Mouse (Mus musculus) CH12.LX (cell line): ENCODE measurements around the gene Parp9. TPM values are rescaled to one million over a fixed set of nuclear protein-coding genes. Genes with fewer than 3 reads are reported as not detected.

Experiments used
- DNase-seq: peaks from one replicate; pipeline ENCODE4 v3.0.0-alpha.2; 2013; ENCODE audit errors: extremely low read depth
- H3K27ac ChIP-seq: 2 replicates; pipeline ENCODE4 v1.5.1; 2012; ENCODE audit warnings: low read depth, mild to moderate bottlenecking, control low read depth, moderate library complexity; ENCODE audit not compliant: insufficient read depth
- H3K27me3 ChIP-seq: replicated peaks from 2 replicates; pipeline ENCODE3; 2012; ENCODE audit warnings: inconsistent platforms
- H3K36me3 ChIP-seq, 2 experiments: replicated peaks in 1 of 2; 2 replicates each; pipeline versions ENCODE3 to v1.6.1; 2012; ENCODE audit warnings: inconsistent platforms in 1 of 2, low read length in 1 of 2, mild to moderate bottlenecking in 1 of 2, mixed read lengths in 1 of 2, moderate library complexity in 1 of 2; ENCODE audit not compliant: control insufficient read depth in 1 of 2, insufficient read depth in 1 of 2
- H3K4me1 ChIP-seq, 2 experiments: 2 replicates each; pipeline ENCODE4 v1.6.1; 2012; ENCODE audit warnings: inconsistent platforms in 1 of 2, moderate library complexity in 1 of 2; ENCODE audit not compliant: insufficient read depth in 2 of 2, control insufficient read depth in 1 of 2
- H3K4me2 ChIP-seq: 2 replicates; pipeline ENCODE4 v1.6.1; 2012; ENCODE audit warnings: low read depth, mild to moderate bottlenecking, control low read depth; ENCODE audit not compliant: poor library complexity, insufficient read depth, severe bottlenecking
- H3K4me3 ChIP-seq, 3 experiments: fragments of 150-350 bp in 1 of 3; sonication (generic) in 1 of 3; replicated peaks in 1 of 3; 2 replicates each; pipeline versions ENCODE3 to v1.5.1; 2011 to 2012; ENCODE audit warnings: low read depth in 2 of 3, low read length in 2 of 3, mild to moderate bottlenecking in 2 of 3, moderate library complexity in 2 of 3, control low read depth in 1 of 3, improper control_type of control experiment in 1 of 3, inconsistent platforms in 1 of 3, mixed read lengths in 1 of 3; ENCODE audit not compliant: poor library complexity in 1 of 3
- H3K79me2 ChIP-seq: replicated peaks from 2 replicates; pipeline ENCODE4 v1.6.1; 2012; ENCODE audit warnings: mild to moderate bottlenecking, moderate library complexity; ENCODE audit not compliant: control insufficient read depth, poor library complexity, insufficient read depth, severe bottlenecking; ENCODE audit errors: extremely low read depth
- H3K9ac ChIP-seq: 2 replicates; pipeline ENCODE4 v1.6.1; 2012; ENCODE audit warnings: low read depth, mild to moderate bottlenecking, control low read depth, moderate library complexity; ENCODE audit not compliant: insufficient read depth
- H3K9me3 ChIP-seq: replicated peaks from 2 replicates; pipeline ENCODE3; 2012; ENCODE audit warnings: low read length, inconsistent platforms, mixed read lengths
- CHD1 ChIP-seq: IDR thresholded peaks from 2 replicates; pipeline ENCODE4 v1.6.1; 2012; ENCODE audit warnings: low read depth, low read length, improper control_type of control experiment, inconsistent platforms
- CHD2 ChIP-seq: IDR thresholded peaks from 2 replicates; pipeline ENCODE4 v1.6.1; 2011; ENCODE audit warnings: low read length, improper control_type of control experiment
- CTCF ChIP-seq, 2 experiments: IDR thresholded peaks in 1 of 2; conservative IDR thresholded peaks in 1 of 2; 2 replicates each; pipeline ENCODE4 v1.5.1; 2011 to 2012; ENCODE audit warnings: low read depth in 2 of 2, low read length in 2 of 2, improper control_type of control experiment in 1 of 2, inconsistent platforms in 1 of 2, mild to moderate bottlenecking in 1 of 2, moderate library complexity in 1 of 2
- HCFC1 ChIP-seq: IDR thresholded peaks from 2 replicates; pipeline ENCODE4 v1.6.1; 2012; ENCODE audit warnings: low read depth, mild to moderate bottlenecking, inconsistent platforms, low read length, improper control_type of control experiment
- MAZ ChIP-seq: IDR thresholded peaks from 2 replicates; pipeline ENCODE4 v1.6.1; 2012; ENCODE audit warnings: low read depth, mild to moderate bottlenecking, inconsistent platforms, low read length, improper control_type of control experiment, moderate library complexity
- MEF2A ChIP-seq: IDR thresholded peaks from 2 replicates; pipeline ENCODE4 v1.6.1; 2014; ENCODE audit warnings: low read depth, mild to moderate bottlenecking, inconsistent platforms, low read length, improper control_type of control experiment, borderline replicate concordance
- MXI1 ChIP-seq: IDR thresholded peaks from 2 replicates; pipeline ENCODE4 v1.6.1; 2011; ENCODE audit warnings: mild to moderate bottlenecking, low read depth, low read length, improper control_type of control experiment
- MYC ChIP-seq: IDR thresholded peaks from 2 replicates; pipeline ENCODE4 v1.6.1; 2011; ENCODE audit warnings: low read depth, mild to moderate bottlenecking, improper control_type of control experiment, low read length
- NRF1 ChIP-seq: IDR thresholded peaks from 2 replicates; pipeline ENCODE4 v1.6.1; 2014; ENCODE audit warnings: low read depth, mild to moderate bottlenecking, inconsistent platforms, low read length, improper control_type of control experiment, moderate library complexity
- PAX5 ChIP-seq: IDR thresholded peaks from 2 replicates; pipeline ENCODE4 v1.6.1; 2012; ENCODE audit warnings: low read length, inconsistent platforms, mixed read lengths
- POLR2A ChIP-seq: IDR thresholded peaks from 2 replicates; pipeline ENCODE4 v1.6.1; 2011; ENCODE audit warnings: low read depth, mild to moderate bottlenecking, improper control_type of control experiment, low read length
- POLR2AphosphoS2 ChIP-seq: IDR thresholded peaks from 2 replicates; pipeline ENCODE4 v1.6.1; 2011; ENCODE audit warnings: low read depth, low read length, improper control_type of control experiment
- USF1 ChIP-seq: IDR thresholded peaks from 2 replicates; pipeline ENCODE4 v1.6.1; 2014; ENCODE audit warnings: low read depth, mild to moderate bottlenecking, inconsistent platforms, low read length, improper control_type of control experiment
- ZC3H11A ChIP-seq: IDR thresholded peaks from 2 replicates; pipeline ENCODE4 v1.6.1; 2012; ENCODE audit warnings: low read depth, mild to moderate bottlenecking, inconsistent platforms, low read length, improper control_type of control experiment
- ZKSCAN1 ChIP-seq: IDR thresholded peaks from 2 replicates; pipeline ENCODE4 v1.6.1; 2012; ENCODE audit warnings: low read depth, inconsistent platforms, low read length, improper control_type of control experiment, borderline replicate concordance
- ZMIZ1 ChIP-seq: IDR thresholded peaks from 2 replicates; pipeline ENCODE4 v1.6.1; 2012; ENCODE audit warnings: low read depth, mild to moderate bottlenecking, inconsistent platforms, low read length, improper control_type of control experiment
- ZNF384 ChIP-seq: IDR thresholded peaks from 2 replicates; pipeline ENCODE4 v1.6.1; 2012; ENCODE audit warnings: low read depth, low read length, improper control_type of control experiment, inconsistent platforms
- dilution Hi-C: fragments of 300-500 bp; cut with MboI; formaldehyde crosslinking; loops from 2 replicates; pipeline ENCODE4 v1.14.3; 2020; ENCODE audit warnings: low sequenced_read_pairs; ENCODE audit not compliant: extremely low pct_unique_long_range_greater_than_20kb, extremely low pct_ligation_motif_present
- in situ Hi-C: fragments of 300-500 bp; cut with MboI; formaldehyde crosslinking; loops from 3 replicates; pipeline ENCODE4 v1.14.3; 2019; ENCODE audit warnings: low sequenced_read_pairs, low pct_ligation_motif_present, low pct_unique_long_range_greater_than_20kb, mixed read lengths
- polyA plus RNA-seq: library from polyadenylated mRNA; unstranded; fragments of >175 nt; gene quantifications from 2 replicates; pipeline ENCODE4 v1.2.1, GENCODE M21; 2012; ENCODE audit warnings: low read depth; ENCODE audit not compliant: insufficient read length
- total RNA-seq, 2 experiments: library from RNA; depleted of rRNA; stranded (reverse); fragments of 300-350 nt in 1 of 2; fragments of >200 nt in 1 of 2; gene quantifications; 2 replicates each; pipeline ENCODE4 v1.2.3; 2012 to 2014

The Parp9 gene
- total and polyA plus RNA-seq, 3 experiments: 30.3 to 53.1 (median 33.2) TPM

DNA sequence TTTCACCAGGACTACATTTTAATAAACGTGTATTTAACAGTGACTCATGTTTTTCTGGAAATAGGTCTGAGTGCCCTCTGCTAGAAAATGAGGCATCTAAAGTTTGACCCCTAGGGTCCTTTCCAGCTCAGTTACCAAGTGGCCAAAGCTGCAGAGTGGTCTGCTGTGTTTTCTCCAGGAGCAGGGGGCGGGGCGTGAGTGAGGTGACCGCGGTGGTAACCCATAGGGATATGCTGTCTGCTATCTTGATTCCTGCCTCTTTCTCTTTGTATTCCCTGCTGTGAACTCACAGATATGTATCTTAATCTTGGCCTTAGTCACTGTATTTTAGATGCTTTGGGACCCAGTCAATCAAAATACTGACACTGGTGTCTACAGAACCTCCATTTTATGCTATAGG, 13.9 kb upstream of the Parp9 start:
- no peak overlapping the region for H3K9ac ChIP-seq
- TF ChIP-seq MEF2A: no peak
- TF ChIP-seq CHD2: no peak
- TF ChIP-seq NRF1: no peak
- no peak for TF ChIP-seq USF1
- no peak for TF ChIP-seq MYC
- TF ChIP-seq ZNF384: no peak
- no peak for TF ChIP-seq ZMIZ1
- no peak for TF ChIP-seq CHD1
- no peak for TF ChIP-seq HCFC1
- H3K27ac ChIP-seq: no peak overlapping the region
- H3K4me2 ChIP-seq: no peak overlapping the region
- H3K79me2 ChIP-seq: no peaks in the 10 kb centered on the region
- H3K4me3 ChIP-seq: no peak overlapping the region
- dilution Hi-C loops: no loop called here
- H3K9me3 ChIP-seq: no peaks in the 10 kb centered on the region
- DNase-seq: no peak
- peaks cover 0 to 6% of the 10 kb centered on the region in 2 experiments; a peak in 2 of 4 replicates for H3K4me1 ChIP-seq
- H3K36me3 ChIP-seq: peaks cover 15 to 36% of the 10 kb centered on the region in 2 experiments
- in situ Hi-C loops: no loop called here
- H3K27me3 ChIP-seq: no peaks in the 10 kb centered on the region

DNA sequence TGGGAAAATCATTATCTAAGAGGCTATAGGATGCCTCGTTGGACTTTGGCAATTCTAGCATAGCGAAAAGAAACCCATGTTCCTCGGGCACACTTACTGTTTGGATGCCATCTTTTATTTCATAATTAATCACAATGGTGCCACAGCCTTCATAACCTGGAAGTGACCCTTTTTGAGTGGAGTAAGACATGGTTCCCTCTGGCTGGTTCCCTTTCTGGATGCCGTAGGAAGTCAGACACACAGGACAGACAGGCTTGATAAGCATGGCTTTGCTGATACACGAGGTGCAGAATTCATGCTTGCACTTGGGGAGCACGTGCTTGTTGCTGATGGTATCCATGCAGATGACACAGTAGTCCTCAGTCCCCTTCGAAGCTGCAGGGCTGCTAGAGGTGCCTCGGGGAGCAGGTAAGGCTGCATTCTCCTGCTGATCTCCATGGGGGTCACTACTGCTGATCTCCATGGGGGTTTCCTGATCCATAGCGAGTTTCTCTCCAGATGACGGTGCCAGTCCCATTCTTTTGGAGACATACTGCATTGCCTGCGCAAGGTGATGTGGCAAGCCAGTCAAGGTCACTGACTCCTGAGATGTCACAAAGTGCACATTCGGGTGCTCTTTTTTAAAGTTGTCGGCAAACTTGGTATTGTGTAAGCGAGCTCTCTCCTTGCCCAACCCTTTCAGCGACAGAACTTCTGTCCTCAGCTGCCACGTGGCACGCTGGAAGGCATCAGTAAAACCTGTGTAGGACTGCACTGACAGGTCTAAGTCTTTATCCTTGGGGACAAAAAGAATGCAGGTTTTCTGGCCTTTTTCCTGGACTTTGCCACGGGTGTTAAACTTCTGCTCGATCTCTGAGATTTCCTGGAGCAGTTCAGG, 5.9 kb upstream of the Parp9 start:
- in situ Hi-C loops: loop anchor here (10.0 kb wide), 1 partner anchor 188 kb away; no protein-coding TSS in a partner anchor
- H3K9me3 ChIP-seq: no peaks in the 10 kb centered on the region
- dilution Hi-C loops: no loop called here
- H3K36me3 ChIP-seq: peaks cover 62 to 88% of the 10 kb centered on the region in 2 experiments
- no peaks in the 10 kb centered on the region for H3K27me3 ChIP-seq
- DNase-seq: no peak
- no peak overlapping the region for H3K4me3 ChIP-seq
- H3K4me2 ChIP-seq: no peak overlapping the region
- H3K4me1 ChIP-seq: peaks cover 6 to 20% of the 10 kb centered on the region in 2 experiments
- H3K9ac ChIP-seq: no peak overlapping the region
- H3K27ac ChIP-seq: no peak overlapping the region
- H3K79me2 ChIP-seq: peaks cover 3% of the 10 kb centered on the region; the same call in 1 of the 2 replicates
- no peak for TF ChIP-seq POLR2AphosphoS2
- no peak for TF ChIP-seq PAX5
- TF ChIP-seq ZKSCAN1: no peak
- no peak for TF ChIP-seq POLR2A
- no peak for TF ChIP-seq ZC3H11A
- TF ChIP-seq MAZ: no peak
- no peak for TF ChIP-seq MXI1
- no peak for TF ChIP-seq CTCF (conservative IDR thresholded peaks at IDR 0.05 in 1 of 2, IDR thresholded peaks at IDR 0.05 in 1 of 2; ENCODE audit: low read depth in 2 of 2, low read length in 2 of 2)
